Mouse (Mus musculus): ENCODE measurements around the gene Prkce. TPM values are rescaled to one million over a fixed set of nuclear protein-coding genes. Genes with fewer than 3 reads are reported as not detected.

Gene Prkce
- total RNA-seq, 2 experiments from 2014 or later = 416 to 425 TPM

DNA sequence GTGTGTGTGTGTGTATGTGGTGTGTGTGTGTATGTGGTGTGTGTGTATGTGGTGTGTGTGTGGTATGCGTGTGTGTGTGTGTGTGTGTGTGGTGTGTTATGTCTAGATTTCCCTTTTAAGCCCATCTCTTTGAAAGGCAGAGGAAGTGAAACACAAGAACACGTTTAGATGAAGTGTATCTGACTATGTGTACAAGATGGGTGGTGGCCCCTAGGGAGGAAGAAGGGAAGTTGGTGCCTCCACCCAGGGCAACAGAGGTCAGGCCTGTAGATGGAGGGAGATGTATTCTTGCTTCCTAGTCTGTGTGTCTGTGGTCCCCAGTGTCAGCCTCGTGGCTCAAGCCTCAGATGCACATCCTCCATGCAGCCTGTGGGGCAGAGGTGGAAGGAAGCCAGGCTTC lies 169.5 kb downstream of the Prkce start:
- no peak for DNase-seq

GRCm38 (mm10) chr17:86338328-86338727 lies 170.7 kb downstream of the Prkce start:
- DNase-seq = no peak

- DNase-seq = no peak
Observed at GRCm38 (mm10) chr17:86344032-86344431, 176.4 kb downstream of the Prkce start.

DNA sequence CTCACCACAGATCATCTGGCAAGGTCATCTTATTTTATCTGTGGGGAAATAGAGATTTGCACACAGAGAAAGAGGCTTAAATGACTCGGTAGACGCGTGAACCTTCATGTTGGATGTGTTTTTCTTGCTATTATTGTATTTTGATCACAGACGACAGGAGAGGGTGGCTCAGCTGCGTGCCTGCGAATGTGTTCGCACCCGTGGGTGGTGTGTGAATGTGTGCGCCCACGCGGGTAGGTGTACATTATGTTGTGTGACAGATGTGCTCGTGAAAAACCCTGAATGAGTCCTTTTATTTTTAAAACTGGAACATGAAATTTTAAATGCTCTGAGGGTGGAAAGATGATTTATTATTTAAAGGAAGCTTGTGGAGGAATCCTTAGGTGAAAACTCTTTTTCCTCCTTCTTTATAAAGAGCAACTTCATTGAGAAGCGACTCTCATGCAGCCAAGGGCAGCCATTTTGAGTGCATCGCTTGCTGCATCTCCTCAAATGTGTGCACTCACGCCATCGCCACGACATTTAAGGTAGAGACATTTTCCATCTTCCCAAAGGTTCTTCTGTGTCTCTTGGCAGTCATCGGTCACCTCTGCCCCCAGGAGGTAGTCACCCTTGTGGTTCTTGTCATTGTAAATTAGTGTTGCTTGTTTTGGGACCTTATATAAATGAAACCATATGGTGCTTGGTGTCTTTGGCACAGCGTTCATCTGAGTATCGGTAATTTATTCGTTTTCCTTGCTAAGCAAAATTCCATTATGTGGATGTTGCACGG lies 177.8 kb downstream of the Prkce start:
- DNase-seq = peak; percentile 79 to 82

DNA sequence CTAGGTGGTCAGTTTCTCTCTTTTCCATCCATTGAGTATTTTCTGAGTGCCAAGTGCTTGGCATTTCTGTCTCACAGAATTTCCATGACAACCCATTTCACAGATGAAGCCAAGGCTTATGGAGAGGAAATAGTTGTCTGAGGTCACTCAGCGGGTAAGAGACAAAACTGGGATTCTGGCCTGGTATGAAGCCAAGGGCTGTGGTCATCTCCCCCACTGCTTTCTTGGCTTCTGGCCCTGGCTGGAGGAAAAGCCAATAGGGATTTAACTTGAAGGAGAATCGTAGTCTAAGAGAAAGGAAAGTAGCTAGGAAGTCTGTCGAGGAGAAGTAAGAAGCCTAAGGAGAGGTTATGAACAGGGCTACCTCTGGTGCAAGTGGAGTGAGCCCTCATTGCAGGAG lies 182.7 kb downstream of the Prkce start:
- DNase-seq = no peak

DNA sequence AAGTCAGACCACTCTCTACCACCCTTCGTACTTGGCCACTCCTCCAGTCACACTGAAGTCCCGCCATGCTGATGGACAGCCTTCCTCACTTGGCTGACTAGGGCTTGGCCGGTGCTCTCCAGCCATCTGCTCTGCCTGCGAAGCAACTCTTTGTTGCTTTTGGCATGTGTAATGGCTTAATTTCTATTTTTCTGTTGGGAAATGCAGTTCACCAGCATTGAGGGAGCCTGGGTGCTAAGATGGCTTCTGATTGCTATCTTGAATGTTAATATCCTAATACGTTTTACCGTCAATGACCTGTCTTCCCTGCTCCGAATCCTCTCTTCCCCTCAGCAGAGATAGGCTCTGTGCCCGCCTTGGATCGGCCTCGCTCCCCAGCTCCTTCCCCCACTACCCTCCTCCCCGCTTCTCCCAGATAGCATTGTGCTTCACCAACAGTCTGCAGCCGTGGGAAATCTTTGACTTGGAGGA lies 183.2 kb downstream of the Prkce start:
- DNase-seq = no peak

DNA sequence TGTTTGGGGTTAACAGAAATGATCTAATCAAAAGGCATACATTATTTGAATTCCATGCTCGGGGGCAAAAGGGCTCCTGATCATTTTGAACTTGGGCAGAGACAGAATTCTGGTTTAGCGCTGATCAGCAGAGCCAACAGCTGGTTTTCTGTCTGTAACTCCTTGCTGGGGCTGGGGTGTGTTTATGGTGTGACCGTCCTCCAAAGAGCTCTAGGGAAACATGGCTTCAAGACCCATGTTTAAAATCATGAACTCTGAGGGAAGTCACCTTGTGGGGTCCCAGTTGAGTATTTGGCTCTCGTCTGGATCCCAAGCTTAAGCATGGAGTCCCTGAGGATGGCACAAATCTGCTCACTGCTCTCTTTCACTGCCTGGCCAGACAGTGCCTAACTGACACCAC lies 183.7 kb downstream of the Prkce start:
- no peak for DNase-seq

GRCm38 (mm10) chr17:86352247-86353037 lies 184.9 kb downstream of the Prkce start:
- peak in 1 of 2 experiments; percentile 37 for DNase-seq

DNA sequence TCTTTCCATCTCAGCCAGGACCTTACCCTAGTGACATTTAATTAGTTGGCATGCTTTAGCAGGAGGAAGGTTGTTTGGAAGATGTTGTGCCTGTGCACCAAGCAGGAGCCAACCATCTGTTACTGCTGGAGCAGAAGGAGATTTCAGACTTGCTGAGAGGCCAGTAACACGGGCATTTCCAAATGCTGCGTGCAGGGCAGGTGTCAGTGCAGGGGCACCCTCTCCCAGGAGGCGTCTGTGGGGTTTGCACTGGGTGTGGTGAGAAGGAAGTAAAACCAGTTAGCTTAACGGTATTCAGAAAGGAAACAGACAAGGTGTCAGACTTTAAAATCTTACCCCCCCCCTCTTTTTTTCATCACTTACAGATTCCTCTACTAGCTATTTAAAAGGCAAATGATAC lies 186.1 kb downstream of the Prkce start:
- DNase-seq = peak in 1 of 2 experiments; percentile 24

DNA sequence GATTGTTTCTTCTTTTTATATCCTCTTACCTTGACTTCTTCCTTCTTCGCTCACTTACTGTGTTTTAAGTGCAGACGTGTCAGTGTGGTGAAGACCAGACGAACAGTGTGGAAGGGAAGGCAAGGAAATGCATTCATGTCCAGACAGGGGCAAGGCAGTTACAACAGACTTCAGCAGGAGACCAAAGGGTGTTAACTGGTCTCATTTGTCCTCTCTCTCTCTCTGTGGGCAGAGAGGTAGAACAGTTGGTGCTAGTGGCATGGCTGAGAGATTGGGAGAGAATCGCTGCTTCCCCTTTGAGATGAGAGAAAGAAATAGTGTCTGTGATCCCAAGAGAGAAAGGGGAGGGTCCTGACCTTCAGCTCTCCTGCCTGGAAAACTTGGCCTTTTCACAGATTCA lies 186.5 kb downstream of the Prkce start:
- no peak for DNase-seq

DNA sequence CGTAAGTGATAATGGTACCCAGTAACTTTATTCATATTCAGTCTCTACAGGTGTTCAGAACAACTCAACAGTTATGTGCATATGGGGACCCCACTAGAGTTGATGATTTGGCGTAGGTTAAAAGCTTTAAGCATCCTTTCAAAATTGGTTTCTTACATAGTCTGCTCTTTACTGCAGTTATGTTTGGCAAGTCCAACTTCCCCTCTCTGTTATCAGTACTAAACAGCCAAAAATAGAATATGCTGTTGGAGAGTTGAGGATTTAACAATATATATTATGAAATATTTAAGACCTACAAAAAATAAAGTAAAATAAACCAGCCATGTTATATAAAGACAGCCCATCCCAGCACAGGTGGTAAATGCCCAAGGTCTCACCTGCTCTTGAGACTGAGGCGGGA lies 187.3 kb downstream of the Prkce start:
- DNase-seq = no peak

- DNase-seq = no peak
Observed at GRCm38 (mm10) chr17:86355318-86355717, 187.7 kb downstream of the Prkce start.

GRCm38 (mm10) chr17:86355772-86356451 lies 188.3 kb downstream of the Prkce start:
- DNase-seq = no peak

DNA sequence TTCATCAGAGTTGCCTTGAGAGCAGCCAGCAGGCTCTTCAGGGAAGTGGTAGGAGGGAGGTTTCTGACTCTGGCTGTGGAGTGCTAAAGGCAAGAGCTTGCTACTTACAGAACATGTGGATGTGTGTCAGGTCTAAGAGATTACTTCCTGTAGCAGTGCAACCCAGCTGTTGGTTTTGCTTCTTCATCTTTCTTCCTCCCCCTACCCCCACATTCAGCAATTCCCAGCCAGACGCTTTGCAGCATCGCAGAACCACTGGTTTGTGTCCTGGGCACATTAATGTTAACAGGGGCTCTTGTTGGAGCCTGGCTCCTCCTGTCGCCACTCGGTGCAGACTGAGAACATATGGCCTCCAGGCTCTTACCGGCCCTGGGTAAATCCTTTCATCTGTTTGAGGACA lies 190.8 kb downstream of the Prkce start:
- no peak for DNase-seq

- DNase-seq = no peak
Observed at GRCm38 (mm10) chr17:86358847-86359246, 191.3 kb downstream of the Prkce start.

- no peak for DNase-seq
Observed at GRCm38 (mm10) chr17:86360849-86361248, 193.3 kb downstream of the Prkce start.

DNA sequence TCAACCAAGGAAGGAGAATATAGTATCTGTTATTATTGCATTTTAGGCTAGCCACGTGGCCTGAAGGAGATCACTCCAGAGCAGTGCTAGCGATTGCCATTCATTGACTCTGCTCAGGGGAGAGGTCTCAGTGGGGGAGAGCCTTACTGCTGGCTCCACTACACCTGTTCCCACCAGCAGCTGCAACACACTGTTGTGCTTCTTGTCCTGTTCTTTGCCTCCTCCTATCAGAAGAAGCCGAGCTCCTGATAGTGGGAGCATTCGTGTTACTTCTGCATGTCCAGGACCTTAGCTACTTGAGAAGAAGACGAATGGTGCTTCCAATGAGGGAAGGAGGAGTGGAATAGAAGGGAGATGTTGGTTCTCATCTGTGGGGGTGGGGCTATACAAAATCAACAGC lies 195.8 kb downstream of the Prkce start:
- DNase-seq = no peak

DNA sequence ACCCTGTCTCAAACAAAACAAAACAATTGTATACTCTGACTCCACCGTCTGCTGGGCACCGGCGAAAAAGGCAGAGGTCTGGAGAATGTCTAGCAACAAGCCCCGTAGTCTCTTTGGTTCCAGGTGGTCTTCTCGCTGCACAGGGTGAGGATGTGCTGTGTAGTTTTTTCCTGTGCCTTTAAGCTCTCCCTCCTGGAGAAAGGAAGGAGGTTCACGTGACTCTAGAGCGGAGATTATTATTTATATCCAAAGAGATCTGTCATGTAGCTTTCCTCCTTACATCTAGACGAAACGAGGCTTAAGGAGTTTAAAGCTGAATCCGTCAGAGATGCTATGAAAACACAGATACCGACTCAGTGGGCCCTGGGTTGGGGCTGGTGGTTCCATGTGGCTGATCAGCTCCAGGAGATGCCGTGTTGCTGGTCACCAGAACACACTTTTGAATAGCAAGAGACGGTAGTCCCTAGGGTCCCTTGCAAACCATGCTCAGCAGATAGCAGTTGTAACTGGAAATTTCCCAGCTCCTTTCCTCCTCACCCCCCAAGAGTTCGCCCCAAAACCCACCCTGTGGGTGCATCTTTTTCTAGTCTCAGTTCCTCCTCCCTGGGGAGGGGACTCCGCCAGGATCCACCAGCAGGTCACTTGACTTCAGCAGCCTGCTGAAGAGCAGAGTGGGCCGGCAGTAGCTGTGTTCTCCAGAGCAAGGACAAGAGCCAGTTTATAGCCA lies 196.9 kb downstream of the Prkce start:
- DNase-seq = no peak

DNA sequence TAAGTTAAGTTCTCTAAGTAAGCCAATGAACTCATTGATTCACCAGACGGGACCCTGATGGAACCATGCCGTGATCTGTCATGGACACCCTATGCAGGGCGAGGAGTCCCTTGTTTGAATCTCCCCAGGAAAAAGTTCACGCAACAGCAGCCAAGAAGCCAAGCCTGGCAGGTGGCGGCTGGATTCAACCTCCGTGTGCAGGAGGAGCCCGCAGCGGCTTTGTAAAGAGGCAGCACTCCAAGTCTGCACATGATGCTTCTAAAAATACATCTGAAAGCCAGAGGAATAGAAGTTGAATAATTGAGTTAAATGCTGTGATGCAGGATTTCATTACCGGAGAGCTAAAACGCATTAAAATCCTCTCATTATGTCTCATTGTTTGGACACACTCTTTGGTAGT lies 199.3 kb downstream of the Prkce start:
- DNase-seq = peak in 1 of 2 experiments; percentile 48

- no peak for DNase-seq
Observed at GRCm38 (mm10) chr17:86367676-86368075, 200.1 kb downstream of the Prkce start.

- DNase-seq = no peak
Observed at GRCm38 (mm10) chr17:86370106-86370742, 202.6 kb downstream of the Prkce start.

GRCm38 (mm10) chr17:86371101-86371561 lies 203.5 kb downstream of the Prkce start:
- DNase-seq = no peak

Measured in layer of hippocampus, postnatal 36 days (tissue).